Mouse (Mus musculus) kidney, adult 2 months (tissue): Measurements from ENCODE around the gene Psmd2.

Experiments
- CTCF ChIP-seq: fragments of 200-500 bp; conservative IDR thresholded peaks from 2 replicates; pipeline ENCODE4 v1.5.1; 2011; ENCODE audit warnings: low read depth, mild to moderate bottlenecking, control low read depth, low read length, moderate library complexity, mixed read lengths; ENCODE audit not compliant: insufficient read depth, insufficient read length
- POLR2A ChIP-seq: fragments of 200-500 bp; IDR thresholded peaks from one replicate; pipeline ENCODE4 v1.6.1; 2011; ENCODE audit warnings: low read depth, low read length, control low read depth

DNA sequence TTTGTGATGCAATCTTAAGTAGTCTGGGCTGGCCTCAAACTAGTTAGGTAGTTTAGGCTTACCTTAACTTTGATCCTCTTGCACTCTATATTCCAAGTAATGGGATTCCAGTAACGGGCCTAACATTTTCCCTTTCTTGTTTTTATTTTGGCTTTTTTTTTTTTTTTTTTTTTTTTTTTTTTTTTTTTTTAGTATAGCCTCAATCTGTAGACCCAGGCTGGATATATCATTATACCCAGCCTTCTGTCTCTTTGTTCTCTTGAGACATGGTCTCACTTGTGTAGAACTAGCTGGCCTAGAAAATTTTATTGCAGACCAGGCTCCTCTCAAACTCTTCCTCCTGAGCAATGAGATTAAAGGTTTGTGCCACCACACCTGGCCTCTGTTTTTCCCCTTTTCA is 40.2 kb downstream of the Psmd2 start:
- TF ChIP-seq CTCF (no peak), POLR2A (no peak)
